Mouse (Mus musculus): ENCODE measurements around the gene Ank3.

DNA sequence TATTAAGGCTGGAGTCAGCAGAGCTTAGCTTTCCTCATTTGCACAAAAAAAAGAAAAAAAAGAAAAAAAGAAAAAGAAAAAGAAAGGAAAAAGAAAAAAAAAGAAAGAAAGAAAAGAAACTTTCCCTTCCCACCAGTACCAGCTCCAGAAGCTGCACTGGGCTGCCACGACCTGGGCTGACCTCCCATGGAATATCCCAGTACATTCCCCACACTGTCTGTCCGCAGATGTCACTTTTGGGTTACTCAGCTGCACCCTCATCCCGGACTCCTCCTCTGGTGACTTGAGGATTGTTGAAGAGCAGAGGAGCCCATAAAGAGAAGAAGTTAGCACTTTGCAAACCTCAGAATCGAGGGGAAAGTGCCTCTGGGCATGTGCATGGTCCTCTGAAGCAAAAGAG lies 433.7 kb downstream of the Ank3 start:
- TF ChIP-seq CTCF (IDR thresholded peaks at IDR 0.05; ENCODE audit: insufficient read depth, low read length) (no peak), POLR2A (IDR thresholded peaks at IDR 0.05; ENCODE audit: borderline replicate concordance, extremely low read depth, low read depth, low read length) (no peak)

Measured in lung, adult 2 months (tissue).